Mouse (Mus musculus) ES-E14 (cell line): Measurements from ENCODE around the gene Gatb. TPM values are rescaled to one million over a fixed set of nuclear protein-coding genes. Genes with fewer than 3 reads are reported as not detected.

ENCODE experiments used
- DNase-seq: peaks from one replicate; pipeline ENCODE4 v3.0.0-alpha.2; 2013; ENCODE audit warnings: low read depth, low spot score
- H3K27ac ChIP-seq: 2 replicates; pipeline ENCODE4 v1.5.1; 2012; ENCODE audit warnings: low read depth, mild to moderate bottlenecking, low read length, moderate library complexity, mixed read lengths; ENCODE audit not compliant: poor library complexity, insufficient read depth, severe bottlenecking
- H3K36me3 ChIP-seq: 2 replicates; pipeline ENCODE4 v1.6.1; 2012; ENCODE audit warnings: mild to moderate bottlenecking, low read length, moderate library complexity, mixed read lengths; ENCODE audit not compliant: control insufficient read depth, poor library complexity, insufficient read depth, severe bottlenecking
- H3K4me1 ChIP-seq, 2 experiments: fragments of 150-350 bp in 1 of 2; sonication (generic) in 1 of 2; 2 replicates each; pipeline ENCODE4 v1.6.1; 2012; ENCODE audit warnings: low read length in 2 of 2, mild to moderate bottlenecking in 1 of 2, mixed read lengths in 1 of 2; ENCODE audit not compliant: control insufficient read depth in 2 of 2, insufficient read depth in 2 of 2, poor library complexity in 1 of 2
- H3K4me3 ChIP-seq, 2 experiments: fragments of 150-350 bp in 1 of 2; sonication (generic) in 1 of 2; 2 replicates each; pipeline ENCODE4 v1.5.1; 2012; ENCODE audit warnings: low read length in 2 of 2, low read depth in 1 of 2, mild to moderate bottlenecking in 1 of 2, mixed read lengths in 1 of 2; ENCODE audit not compliant: insufficient read depth in 1 of 2, poor library complexity in 1 of 2, severe bottlenecking in 1 of 2
- H3K9ac ChIP-seq: 2 replicates; pipeline ENCODE4 v1.6.1; 2012; ENCODE audit warnings: low read depth, mild to moderate bottlenecking, low read length, mixed read lengths; ENCODE audit not compliant: poor library complexity, insufficient read depth, severe bottlenecking
- H3K9me3 ChIP-seq: fragments of 150-350 bp; sonication (generic); 2 replicates; pipeline ENCODE4 v1.6.1; 2012; ENCODE audit warnings: low read depth, mild to moderate bottlenecking, low read length; ENCODE audit not compliant: control insufficient read depth, insufficient read depth
- CHD2 ChIP-seq: IDR thresholded peaks from 2 replicates; pipeline ENCODE4 v1.6.1; 2014; ENCODE audit warnings: mild to moderate bottlenecking, low read depth, low read length, inconsistent platforms
- HCFC1 ChIP-seq: IDR thresholded peaks from 2 replicates; pipeline ENCODE4 v1.6.1; 2012; ENCODE audit warnings: low read length, inconsistent platforms, borderline replicate concordance; ENCODE audit not compliant: insufficient read depth
- MAFK ChIP-seq: IDR thresholded peaks from 2 replicates; pipeline ENCODE4 v1.6.1; 2014; ENCODE audit warnings: mild to moderate bottlenecking, low read depth, low read length, inconsistent platforms; ENCODE audit not compliant: insufficient read depth
- ZC3H11A ChIP-seq: IDR thresholded peaks from 2 replicates; pipeline ENCODE4 v1.6.1; 2012; ENCODE audit warnings: low read depth, mild to moderate bottlenecking, inconsistent platforms, low read length, borderline replicate concordance
- ZNF384 ChIP-seq: IDR thresholded peaks from 2 replicates; pipeline ENCODE4 v1.6.1; 2012; ENCODE audit warnings: low read depth, low read length, inconsistent platforms
- in situ Hi-C, 2 experiments: fragments of 600-800 bp; cut with MboI; formaldehyde crosslinking; loops; one replicate each; pipeline ENCODE4 v1.15.1; 2025; ENCODE audit warnings: low sequenced_read_pairs in 2 of 2, inconsistent platforms in 1 of 2; ENCODE audit not compliant: unreplicated experiment in 2 of 2
- total RNA-seq: library from RNA; depleted of rRNA; stranded (reverse); fragments of 300-350 nt; gene quantifications from 2 replicates; pipeline ENCODE4 v1.2.3, GENCODE M21; 2012

The Gatb gene
- total RNA-seq, 1 experiment: 16.9 TPM

DNA sequence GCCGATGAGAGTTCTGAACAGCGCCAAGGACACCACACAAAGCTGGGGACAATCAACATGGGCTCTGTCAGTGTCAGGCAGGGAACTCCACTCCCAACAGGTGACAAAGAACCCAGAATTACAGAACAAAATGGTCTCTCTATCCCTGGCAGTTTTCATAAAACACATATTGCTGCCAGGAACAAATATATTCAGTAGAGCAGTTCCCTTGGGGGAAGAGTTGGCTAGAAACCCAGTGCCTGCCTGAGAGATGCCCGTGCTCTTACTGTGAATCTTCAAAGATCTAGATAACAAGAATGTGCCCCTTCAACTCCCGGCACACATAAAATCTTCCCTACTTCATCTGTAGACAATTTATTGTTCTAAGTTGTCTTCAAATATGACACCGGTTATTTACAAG, 109.7 kb downstream of the Gatb start:
- DNase-seq: no peak
- Histone ChIP-seq H3K4me1 (no peaks in the 10 kb centered on the region), H3K4me3 (no peak overlapping the region), H3K9ac (no peak overlapping the region), H3K27ac (no peak overlapping the region), H3K36me3 (no peaks in the 10 kb centered on the region), H3K9me3 (no peaks in the 10 kb centered on the region)
- in situ Hi-C loops: no loop called here
- TF ChIP-seq HCFC1 (no peak), CHD2 (no peak), ZNF384 (no peak), ZC3H11A (no peak), MAFK (no peak)

DNA sequence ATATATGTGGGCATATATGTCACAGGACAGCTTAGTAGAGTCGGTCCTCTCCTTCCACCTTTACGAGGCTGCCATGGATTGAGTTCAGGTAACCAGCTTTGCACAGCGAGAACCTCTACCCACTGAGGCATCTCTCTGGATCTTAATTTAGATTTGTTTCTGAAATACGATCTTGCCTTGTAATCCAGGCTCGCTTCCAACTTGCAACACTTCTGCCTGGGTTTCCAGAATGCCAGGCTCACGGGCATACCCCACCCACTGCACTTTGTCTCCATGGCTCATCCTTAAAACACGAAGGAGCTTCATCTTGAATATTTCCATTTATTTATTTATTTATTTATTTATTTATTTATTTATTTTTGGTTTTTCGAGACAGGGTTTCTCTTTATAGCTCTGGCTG, 111.4 kb downstream of the Gatb start:
- TF ChIP-seq ZNF384 (no peak), CHD2 (no peak), MAFK (no peak), HCFC1 (no peak), ZC3H11A (no peak)
- H3K9me3 ChIP-seq: no peaks in the 10 kb centered on the region
- in situ Hi-C loops: no loop called here
- H3K4me3 ChIP-seq: no peak overlapping the region
- no peaks in the 10 kb centered on the region for H3K36me3 ChIP-seq
- no peaks in the 10 kb centered on the region for H3K4me1 ChIP-seq
- no peak overlapping the region for H3K9ac ChIP-seq
- no peak for DNase-seq
- H3K27ac ChIP-seq: no peak overlapping the region

DNA sequence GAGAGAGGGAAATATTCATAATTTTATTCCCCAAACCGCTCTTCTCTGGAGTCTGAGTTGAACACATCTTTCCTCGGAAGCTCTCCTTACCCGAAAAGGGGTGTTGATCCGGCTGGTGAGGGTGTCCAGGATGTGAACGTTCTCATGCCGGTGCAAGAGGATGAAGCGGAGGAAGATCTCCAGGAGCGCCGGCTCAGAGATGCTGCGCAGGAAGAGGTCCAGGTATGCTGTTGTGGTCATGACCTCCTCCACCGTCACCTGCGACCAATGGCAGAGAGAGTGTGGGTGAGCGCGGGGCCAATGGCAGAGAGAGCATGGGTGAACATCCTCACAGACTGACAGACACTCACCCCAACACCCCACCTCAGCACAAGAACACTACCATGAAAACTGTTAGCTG, 114.4 kb downstream of the Gatb start:
- Histone ChIP-seq H3K4me1 (no peaks in the 10 kb centered on the region), H3K4me3 (no peak overlapping the region), H3K27ac (no peak overlapping the region), H3K9me3 (no peaks in the 10 kb centered on the region), H3K36me3 (no peaks in the 10 kb centered on the region), H3K9ac (no peak overlapping the region)
- TF ChIP-seq ZC3H11A: no peak
- TF ChIP-seq MAFK: no peak
- TF ChIP-seq CHD2: no peak
- TF ChIP-seq HCFC1: no peak
- TF ChIP-seq ZNF384: no peak
- DNase-seq: no peak
- in situ Hi-C loops: no loop called here

DNA sequence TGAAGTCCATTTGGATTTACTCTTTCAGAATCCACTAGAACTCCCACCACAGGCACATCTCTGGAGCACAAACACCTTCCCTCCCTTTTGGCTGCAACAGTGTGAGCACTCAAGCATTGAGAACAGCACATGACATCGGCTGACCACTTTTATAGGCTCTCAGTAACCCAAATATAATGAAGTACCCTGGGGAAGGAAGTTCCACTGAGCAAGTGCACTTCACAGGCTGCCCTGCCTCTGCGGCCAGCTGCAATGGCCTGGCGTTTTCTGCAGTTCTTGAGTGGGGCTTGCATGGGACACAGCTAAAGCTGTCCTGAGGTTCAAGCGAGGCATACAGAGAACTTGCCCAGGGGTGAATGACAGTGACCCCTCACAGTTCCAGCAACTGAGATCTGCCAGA, 117.2 kb downstream of the Gatb start:
- H3K9ac ChIP-seq: no peak overlapping the region
- no peaks in the 10 kb centered on the region for H3K9me3 ChIP-seq
- no peak overlapping the region for H3K27ac ChIP-seq
- TF ChIP-seq CHD2 (no peak), ZC3H11A (no peak), HCFC1 (no peak), MAFK (no peak), ZNF384 (no peak)
- H3K36me3 ChIP-seq: no peaks in the 10 kb centered on the region
- H3K4me3 ChIP-seq: no peak overlapping the region
- in situ Hi-C loops: no loop called here
- no peaks in the 10 kb centered on the region for H3K4me1 ChIP-seq
- DNase-seq: no peak

DNA sequence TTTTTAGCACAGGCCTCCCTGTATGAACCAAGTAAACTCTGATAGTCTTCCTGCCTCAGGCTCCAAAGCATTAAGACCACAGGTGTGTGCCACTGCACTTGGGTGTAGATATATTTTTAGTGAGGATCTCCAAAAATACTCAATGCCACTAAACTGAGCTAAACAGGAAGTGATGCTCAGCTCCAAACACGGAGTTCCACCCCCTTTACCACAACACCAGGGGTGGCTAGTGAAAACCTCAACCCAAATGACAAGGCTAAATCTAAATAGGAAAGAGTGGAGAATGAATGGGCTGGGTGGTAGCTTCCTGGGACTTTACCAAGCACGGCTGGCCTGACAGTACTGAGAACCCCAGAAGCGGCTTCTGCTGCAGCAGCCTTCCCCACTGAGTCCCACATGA, 119.1 kb downstream of the Gatb start:
- TF ChIP-seq CHD2 (no peak), HCFC1 (no peak), ZNF384 (no peak), MAFK (no peak), ZC3H11A (no peak)
- DNase-seq: no peak
- no peaks in the 10 kb centered on the region for H3K36me3 ChIP-seq
- H3K4me3 ChIP-seq: no peak overlapping the region
- H3K9ac ChIP-seq: no peak overlapping the region
- H3K9me3 ChIP-seq: no peaks in the 10 kb centered on the region
- in situ Hi-C loops: no loop called here
- no peak overlapping the region for H3K27ac ChIP-seq
- no peaks in the 10 kb centered on the region for H3K4me1 ChIP-seq
